Mouse (Mus musculus): Measurements from ENCODE around the gene Cdkal1.

The Cdkal1 gene

GRCm38 (mm10) chr13:29699896-29700295 lies 155.6 kb downstream of the Cdkal1 start:
- no peak for DNase-seq (ENCODE audit: low spot score)

- DNase-seq (ENCODE audit: low spot score) = no peak
Observed at GRCm38 (mm10) chr13:29698307-29698985, 157.0 kb downstream of the Cdkal1 start.

GRCm38 (mm10) chr13:29697230-29697629 lies 158.2 kb downstream of the Cdkal1 start:
- no peak for DNase-seq (ENCODE audit: low spot score)

- no peak for DNase-seq (ENCODE audit: low spot score)
Observed at GRCm38 (mm10) chr13:29690734-29691133, 164.7 kb downstream of the Cdkal1 start.

GRCm38 (mm10) chr13:29688851-29689250 lies 166.6 kb downstream of the Cdkal1 start:
- DNase-seq (ENCODE audit: low spot score) = no peak

GRCm38 (mm10) chr13:29687872-29688271 lies 167.6 kb downstream of the Cdkal1 start:
- DNase-seq (ENCODE audit: low spot score) = no peak

GRCm38 (mm10) chr13:29679479-29680186 lies 175.8 kb downstream of the Cdkal1 start:
- no peak for DNase-seq (ENCODE audit: low spot score)

- DNase-seq (ENCODE audit: low spot score) = no peak
Observed at GRCm38 (mm10) chr13:29677559-29677958, 177.9 kb downstream of the Cdkal1 start.

GRCm38 (mm10) chr13:29670626-29671025 lies 184.8 kb downstream of the Cdkal1 start:
- DNase-seq (ENCODE audit: low spot score) = no peak

- DNase-seq (ENCODE audit: low spot score) = no peak
Observed at GRCm38 (mm10) chr13:29663908-29664307, 191.6 kb downstream of the Cdkal1 start.

- no peak for DNase-seq (ENCODE audit: low spot score)
Observed at GRCm38 (mm10) chr13:29655841-29656365, 199.6 kb downstream of the Cdkal1 start.

- no peak for DNase-seq (ENCODE audit: low spot score)
Observed at GRCm38 (mm10) chr13:29653407-29653806, 202.1 kb downstream of the Cdkal1 start.

- DNase-seq (ENCODE audit: low spot score) = peak; percentile 37
Observed at GRCm38 (mm10) chr13:29652791-29653190, 202.7 kb downstream of the Cdkal1 start.

GRCm38 (mm10) chr13:29650576-29651236 lies 204.8 kb downstream of the Cdkal1 start:
- DNase-seq (ENCODE audit: low spot score) = no peak

- no peak for DNase-seq (ENCODE audit: low spot score)
Observed at GRCm38 (mm10) chr13:29649593-29649992, 205.9 kb downstream of the Cdkal1 start.

- no peak for DNase-seq (ENCODE audit: low spot score)
Observed at GRCm38 (mm10) chr13:29642226-29642625, 213.2 kb downstream of the Cdkal1 start.

GRCm38 (mm10) chr13:29641200-29641599 lies 214.3 kb downstream of the Cdkal1 start:
- no peak for DNase-seq (ENCODE audit: low spot score)

- DNase-seq (ENCODE audit: low spot score) = no peak
Observed at GRCm38 (mm10) chr13:29640186-29640585, 215.3 kb downstream of the Cdkal1 start.

- no peak for DNase-seq (ENCODE audit: low spot score)
Observed at GRCm38 (mm10) chr13:29638303-29638702, 217.2 kb downstream of the Cdkal1 start.

- DNase-seq (ENCODE audit: low spot score) = peak; percentile 52
Observed at GRCm38 (mm10) chr13:29637788-29638187, 217.7 kb downstream of the Cdkal1 start.

- no peak for DNase-seq (ENCODE audit: low spot score)
Observed at GRCm38 (mm10) chr13:29635581-29635980, 219.9 kb downstream of the Cdkal1 start.

- DNase-seq (ENCODE audit: low spot score) = peak; percentile 30
Observed at GRCm38 (mm10) chr13:29631342-29631741, 224.1 kb downstream of the Cdkal1 start.

GRCm38 (mm10) chr13:29628607-29629006 lies 226.9 kb downstream of the Cdkal1 start:
- DNase-seq (ENCODE audit: low spot score) = peak; percentile 69
